Comparison of ENCODE assay signal across 17 mouse cellular contexts in the genomic region with DNA sequence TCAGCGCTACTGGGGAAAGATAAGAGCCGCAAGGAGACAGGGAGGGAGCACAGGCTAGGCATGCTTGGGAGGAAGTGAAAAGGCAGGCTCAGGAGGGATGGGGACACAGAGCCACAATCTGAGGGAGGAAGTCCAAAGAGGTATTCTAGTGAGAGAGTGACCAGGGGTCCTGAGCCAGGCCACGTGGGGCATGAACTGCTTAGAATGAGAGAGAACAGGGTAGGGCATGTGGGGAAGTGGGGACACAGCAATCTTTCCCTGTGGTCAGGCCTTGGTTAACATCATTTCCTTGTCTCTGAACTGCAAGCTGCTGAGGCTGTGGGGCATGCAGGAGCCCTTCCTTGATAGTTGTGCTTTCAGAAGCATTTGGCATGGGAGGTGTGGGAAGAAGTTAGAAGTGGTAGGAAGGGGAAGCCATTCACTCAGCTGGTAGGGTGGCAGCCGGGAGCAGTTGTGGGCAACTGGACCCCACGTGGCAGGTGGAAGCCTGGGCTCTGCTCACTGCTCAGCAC.
A peak's percentile ranks its signal among the peaks of the same experiment; 100 is the strongest.
DNase-seq lines count a peak whose midpoint lies in the region; ATAC-seq and TF ChIP-seq lines count a peak whose summit lies in the region.
"Had no signal": no experiment of that assay in that cellular context is flagged by ENCODE, and none has a peak within 500 bp of the region (broad histone marks: within the 10 kb centered on the region; RNA-seq: fewer than 3 reads in every experiment).

No protein-coding gene starts in this region.

- peak; percentile 83 to 86 for ATAC-seq in hematopoietic stem cell, adult 5-6 weeks (replicated peaks in 1 of 2; ENCODE audit: insufficient read depth in 1 of 2, low FRiP score in 2 of 2, low TSS enrichment in 1 of 2, low read depth in 1 of 2, poor library complexity in 2 of 2, severe bottlenecking in 2 of 2)
- peak; percentile 34; the same call in 1 of the 2 replicates for ATAC-seq in megakaryocyte-erythroid progenitor cell, adult 5-6 weeks (replicated peaks; ENCODE audit: low FRiP score, low TSS enrichment, poor library complexity, severe bottlenecking)
- ATAC-seq: CD4-positive, CD25-positive, alpha-beta regulatory T cell, adult 4 months; forebrain, embryonic 16.5 days had no signal

- no peak overlapping the region for H3K4me3 ChIP-seq in left cerebral cortex, adult 2 months
- H3K4me3 ChIP-seq: embryonic facial prominence, embryonic 12.5 days; forebrain, embryonic 12.5 days; heart, embryonic 12.5 days; hindbrain, embryonic 15.5 days had no signal

- no peak for TF ChIP-seq CTCF in left cerebral cortex, adult 2 months (IDR thresholded peaks at IDR 0.05)

- H3K27ac ChIP-seq in left cerebral cortex, adult 2 months = no peak overlapping the region
- H3K27ac ChIP-seq: embryonic facial prominence, embryonic 12.5 days; forebrain, embryonic 12.5 days; hindbrain, embryonic 15.5 days had no signal

- intact Hi-C loops in left cerebral cortex, postnatal 14 days (cut with DNase I) = no loop called here
- intact Hi-C loops in left cerebral cortex, adult 2 months (cut with DNase I) = no loop called here

- DNase-seq in 416B (ENCODE audit: low read depth) (peak; percentile 83), MEL-GATA-1-ER (ENCODE audit: extremely low read depth, low read depth) (peak; percentile 11)
- DNase-seq in left cerebral cortex, postnatal 14 days (ENCODE audit: low spot score in 2 of 2) = no peak
- DNase-seq in left cerebral cortex, adult 2 months (ENCODE audit: extremely low spot score in 1 of 2, low spot score in 2 of 2) = no peak
- DNase-seq: adrenal gland, postnatal 10 days; B cell, adult 2 months; cerebellum, adult 18-20 months; cerebellum, postnatal 10 days; gastrocnemius, postnatal 10 days had no signal

Comparison
In these comparisons a context has a peak if more than half of its experiments do, and no peak if none do; other contexts are left out.
1. DNase-seq: peak in 416B (single experiment) and MEL-GATA-1-ER (single experiment); none in left cerebral cortex, postnatal 14 days (0 of 2) and left cerebral cortex, adult 2 months (0 of 2).